Mouse (Mus musculus): ENCODE data around the gene Mprip.

- TF ChIP-seq POLR2A (IDR thresholded peaks at IDR 0.05; ENCODE audit: control insufficient read depth, extremely low read depth, insufficient read depth, low read length, poor library complexity) (no peak), CTCF (IDR thresholded peaks at IDR 0.05; ENCODE audit: borderline replicate concordance, control insufficient read depth, extremely low read depth, insufficient read depth, low read length, poor library complexity) (no peak)
Observed at GRCm38 (mm10) chr11:59754504-59754903, 93.4 kb downstream of the Mprip start.

Measured in thymus, adult 2 months (tissue).